Mouse (Mus musculus) MEL (cell line): Measurements from ENCODE around the gene Il31ra. TPM values are rescaled to one million over a fixed set of nuclear protein-coding genes. Genes with fewer than 3 reads are reported as not detected.

Experiments
- DNase-seq: peaks from one replicate; pipeline ENCODE4 v3.0.0; 2011; ENCODE audit warnings: low read depth, low spot score
- H3K27ac ChIP-seq: 2 replicates; pipeline ENCODE4 v1.5.1; 2012; ENCODE audit warnings: low read depth, mild to moderate bottlenecking, control low read depth, low read length, moderate library complexity; ENCODE audit not compliant: control insufficient read depth
- H3K27me3 ChIP-seq, 2 experiments: fragments of 150-350 bp in 1 of 2; sonication (generic) in 1 of 2; 2 replicates each; pipeline ENCODE4 v1.6.1; 2012; ENCODE audit warnings: low read length in 2 of 2, mild to moderate bottlenecking in 2 of 2, improper control_type of control experiment in 1 of 2, moderate library complexity in 1 of 2; ENCODE audit not compliant: insufficient read depth in 2 of 2, control insufficient read depth in 1 of 2
- H3K36me3 ChIP-seq, 2 experiments: 2 replicates each; pipeline ENCODE4 v1.6.1; 2012 to 2014; ENCODE audit warnings: low read length in 2 of 2, improper control_type of control experiment in 1 of 2, inconsistent platforms in 1 of 2, mild to moderate bottlenecking in 1 of 2; ENCODE audit not compliant: insufficient read depth in 2 of 2, control insufficient read depth in 1 of 2
- H3K4me1 ChIP-seq, 2 experiments: fragments of 150-350 bp in 1 of 2; sonication (generic) in 1 of 2; 2 replicates each; pipeline ENCODE4 v1.6.1; 2012; ENCODE audit warnings: low read length in 2 of 2, improper control_type of control experiment in 1 of 2, mild to moderate bottlenecking in 1 of 2; ENCODE audit not compliant: insufficient read depth in 2 of 2, control insufficient read depth in 1 of 2
- H3K4me3 ChIP-seq, 2 experiments: fragments of 150-350 bp in 1 of 2; sonication (generic) in 1 of 2; 2 replicates each; pipeline ENCODE4 v1.5.1; 2012; ENCODE audit warnings: low read depth in 2 of 2, low read length in 2 of 2, mild to moderate bottlenecking in 2 of 2, moderate library complexity in 2 of 2, control low read depth in 1 of 2, improper control_type of control experiment in 1 of 2; ENCODE audit not compliant: control insufficient read depth in 1 of 2, insufficient read depth in 1 of 2
- H3K79me2 ChIP-seq: 2 replicates; pipeline ENCODE4 v1.6.1; 2012; ENCODE audit warnings: mild to moderate bottlenecking, low read length, moderate library complexity; ENCODE audit not compliant: control insufficient read depth, poor library complexity, insufficient read depth
- H3K9ac ChIP-seq: 2 replicates; pipeline ENCODE4 v1.6.1; 2012; ENCODE audit warnings: low read depth, mild to moderate bottlenecking, control low read depth, low read length, moderate library complexity; ENCODE audit not compliant: control insufficient read depth, poor library complexity, severe bottlenecking
- H3K9me3 ChIP-seq: fragments of 150-350 bp; sonication (generic); replicated peaks from 2 replicates; pipeline ENCODE4 v1.6.1; 2012; ENCODE audit warnings: mild to moderate bottlenecking, low read length, improper control_type of control experiment, moderate library complexity; ENCODE audit not compliant: insufficient read depth
- CHD1 ChIP-seq: IDR thresholded peaks from 2 replicates; pipeline ENCODE4 v1.6.1; 2012; ENCODE audit warnings: low read depth, mild to moderate bottlenecking, inconsistent platforms, low read length, improper control_type of control experiment
- CHD2 ChIP-seq: IDR thresholded peaks from 2 replicates; pipeline ENCODE4 v1.6.1; 2011; ENCODE audit warnings: low read length, improper control_type of control experiment
- E2F4 ChIP-seq: IDR thresholded peaks from 2 replicates; pipeline ENCODE4 v1.6.1; 2011; ENCODE audit warnings: low read depth, low read length, improper control_type of control experiment, borderline replicate concordance
- EP300 ChIP-seq, 2 experiments: IDR thresholded peaks; 2 replicates each; pipeline ENCODE4 v1.6.1; 2011; ENCODE audit warnings: improper control_type of control experiment in 2 of 2, low read length in 2 of 2, low read depth in 1 of 2, mild to moderate bottlenecking in 1 of 2
- ETS1 ChIP-seq: IDR thresholded peaks from 2 replicates; pipeline ENCODE4 v1.6.1; 2012; ENCODE audit warnings: low read depth, mild to moderate bottlenecking, inconsistent platforms, low read length, improper control_type of control experiment, moderate library complexity
- JUND ChIP-seq: IDR thresholded peaks from 2 replicates; pipeline ENCODE4 v1.6.1; 2011; ENCODE audit warnings: low read depth, mild to moderate bottlenecking, improper control_type of control experiment, low read length
- KAT2A ChIP-seq: conservative IDR thresholded peaks from 2 replicates; pipeline ENCODE4 v1.6.1; 2012; ENCODE audit warnings: low read depth, low read length, improper control_type of control experiment, inconsistent platforms
- MEF2A ChIP-seq: IDR thresholded peaks from 2 replicates; pipeline ENCODE4 v1.6.1; 2014; ENCODE audit warnings: low read depth, mild to moderate bottlenecking, inconsistent platforms, low read length, improper control_type of control experiment; ENCODE audit not compliant: poor library complexity, insufficient replicate concordance, severe bottlenecking; ENCODE audit errors: extremely low read depth
- MXI1 ChIP-seq: IDR thresholded peaks from 2 replicates; pipeline ENCODE4 v1.6.1; 2011; ENCODE audit warnings: mild to moderate bottlenecking, low read depth, low read length, improper control_type of control experiment
- MYC ChIP-seq: IDR thresholded peaks from 2 replicates; pipeline ENCODE4 v1.6.1; 2011; ENCODE audit warnings: low read depth, mild to moderate bottlenecking, low read length, improper control_type of control experiment, moderate library complexity
- NELFE ChIP-seq: IDR thresholded peaks from 2 replicates; pipeline ENCODE4 v1.6.1; 2011; ENCODE audit warnings: low read depth, low read length, improper control_type of control experiment
- NRF1 ChIP-seq: IDR thresholded peaks from 2 replicates; pipeline ENCODE4 v1.6.1; 2014; ENCODE audit warnings: low read depth, mild to moderate bottlenecking, inconsistent platforms, low read length, improper control_type of control experiment, moderate library complexity; ENCODE audit not compliant: poor library complexity, insufficient read depth, severe bottlenecking
- POLR2AphosphoS5 ChIP-seq: IDR thresholded peaks from 2 replicates; pipeline ENCODE4 v1.6.1; 2012; ENCODE audit warnings: low read depth, borderline replicate concordance, mild to moderate bottlenecking, inconsistent platforms, low read length, moderate library complexity, mixed read lengths
- RAD21 ChIP-seq: IDR thresholded peaks from 2 replicates; pipeline ENCODE4 v1.6.1; 2011; ENCODE audit warnings: mild to moderate bottlenecking, low read depth, low read length, improper control_type of control experiment
- SIN3A ChIP-seq: IDR thresholded peaks from 2 replicates; pipeline ENCODE4 v1.6.1; 2012; ENCODE audit warnings: low read length, improper control_type of control experiment, inconsistent platforms
- TBP ChIP-seq: IDR thresholded peaks from 2 replicates; pipeline ENCODE4 v1.8.0; 2011; ENCODE audit warnings: low read depth, low read length, improper control_type of control experiment
- UBTF ChIP-seq: IDR thresholded peaks from 2 replicates; pipeline ENCODE4 v1.6.1; 2012; ENCODE audit warnings: low read depth, mild to moderate bottlenecking, inconsistent platforms, low read length, improper control_type of control experiment, moderate library complexity, borderline replicate concordance; ENCODE audit not compliant: insufficient read depth
- USF2 ChIP-seq, 2 experiments: IDR thresholded peaks; 2 replicates each; pipeline ENCODE4 v1.6.1; 2011 to 2012; ENCODE audit warnings: improper control_type of control experiment in 2 of 2, low read length in 2 of 2, borderline replicate concordance in 1 of 2, inconsistent platforms in 1 of 2, low read depth in 1 of 2, mild to moderate bottlenecking in 1 of 2; ENCODE audit not compliant: insufficient read depth in 1 of 2
- ZC3H11A ChIP-seq: IDR thresholded peaks from 2 replicates; pipeline ENCODE4 v1.6.1; 2012; ENCODE audit warnings: low read depth, mild to moderate bottlenecking, inconsistent platforms, low read length, improper control_type of control experiment
- ZMIZ1 ChIP-seq: IDR thresholded peaks from 2 replicates; pipeline ENCODE4 v1.6.1; 2012; ENCODE audit warnings: low read depth, mild to moderate bottlenecking, inconsistent platforms, low read length, improper control_type of control experiment, moderate library complexity
- ZNF384 ChIP-seq: IDR thresholded peaks from 2 replicates; pipeline ENCODE4 v1.6.1; 2012; ENCODE audit warnings: low read depth, mild to moderate bottlenecking, inconsistent platforms, low read length, improper control_type of control experiment
- polyA plus RNA-seq, 2 experiments: library from polyadenylated mRNA; stranded (reverse) in 1 of 2; unstranded in 1 of 2; fragments of >175 nt in 1 of 2; fragments of >200 nt in 1 of 2; gene quantifications; 2 replicates each; pipeline versions ENCODE4 v1.2.1 to v1.2.4; 2012; ENCODE audit warnings: low replicate concordance in 2 of 2, low read depth in 1 of 2; ENCODE audit not compliant: insufficient read length in 2 of 2, insufficient read depth in 1 of 2, missing spikeins in 1 of 2
- total RNA-seq: library from RNA; depleted of rRNA; stranded (reverse); fragments of 300-350 nt; gene quantifications from 2 replicates; pipeline ENCODE4 v1.2.3, GENCODE M21; 2012

Il31ra gene
- total and polyA plus RNA-seq, 3 experiments: 2.1 to 2.2 TPM; not detected in 1

DNA sequence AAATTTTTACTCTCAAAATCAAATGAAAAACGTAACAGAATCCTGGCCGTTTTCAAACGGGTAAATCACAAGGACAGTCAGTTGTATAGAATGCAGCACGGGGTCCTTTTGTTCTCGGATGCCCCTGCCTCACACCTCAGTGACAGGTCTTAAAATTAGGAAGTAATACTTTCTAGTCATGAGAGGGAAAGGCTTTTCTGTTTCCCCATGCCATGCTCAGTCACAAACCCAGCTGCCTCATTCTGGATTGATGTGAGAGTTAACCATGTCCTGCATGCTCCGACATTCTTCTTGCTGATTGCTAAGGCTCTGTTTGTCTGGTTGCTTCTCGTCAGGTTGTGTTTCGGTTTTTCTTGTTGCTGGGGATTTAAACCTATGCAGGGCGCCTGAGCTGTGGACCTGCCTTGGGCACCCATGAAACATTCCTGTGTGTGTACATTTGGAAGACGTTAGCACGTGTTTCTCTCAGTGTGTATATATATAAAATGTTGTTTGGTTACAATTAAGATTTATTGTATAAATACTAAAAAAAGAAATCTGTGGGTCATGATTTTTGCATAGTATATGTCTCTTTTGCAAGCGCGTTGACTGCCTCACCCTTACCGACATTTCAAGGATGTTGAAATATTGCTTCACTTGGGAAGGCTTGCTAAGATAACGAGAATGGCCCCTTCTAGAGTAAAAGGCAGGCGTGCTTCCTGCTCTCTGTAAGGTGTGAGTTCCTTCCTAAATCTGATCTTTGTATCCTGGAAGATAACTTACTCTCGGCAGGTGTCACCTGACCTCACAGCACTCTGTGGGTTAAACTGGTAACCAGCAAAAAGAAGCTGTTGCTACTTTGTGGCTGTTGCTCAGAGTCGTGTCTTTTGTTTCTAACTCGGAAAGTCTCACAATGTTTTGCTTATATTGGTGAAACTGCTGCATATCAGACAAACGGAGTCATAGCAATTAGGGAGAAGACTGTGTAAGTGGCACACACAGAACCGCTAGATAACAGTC is 120.1 kb downstream of the Il31ra start:
- Histone ChIP-seq H3K36me3 (no peaks in the 10 kb centered on the region), H3K4me3 (no peak overlapping the region), H3K79me2 (no peaks in the 10 kb centered on the region), H3K27ac (no peak overlapping the region), H3K4me1 (no peaks in the 10 kb centered on the region), H3K27me3 (no peaks in the 10 kb centered on the region), H3K9me3 (no peaks in the 10 kb centered on the region), H3K9ac (no peak overlapping the region)
- DNase-seq: no peak
- no peak for TF ChIP-seq NELFE
- no peak for TF ChIP-seq MYC
- TF ChIP-seq NRF1: no peak
- TF ChIP-seq CHD1: no peak
- no peak for TF ChIP-seq ETS1
- no peak for TF ChIP-seq MXI1
- TF ChIP-seq EP300 (IDR thresholded peaks at IDR 0.05; ENCODE audit: low read depth in 1 of 2, low read length in 2 of 2): no peak
- TF ChIP-seq POLR2AphosphoS5: no peak

- no peaks in the 10 kb centered on the region for H3K4me1 ChIP-seq
- no peaks in the 10 kb centered on the region for H3K79me2 ChIP-seq
- no peaks in the 10 kb centered on the region for H3K9me3 ChIP-seq
- no peak overlapping the region for H3K9ac ChIP-seq
- no peaks in the 10 kb centered on the region for H3K36me3 ChIP-seq
- H3K27me3 ChIP-seq: no peaks in the 10 kb centered on the region
- H3K27ac ChIP-seq: no peak overlapping the region
- no peak for DNase-seq
- H3K4me3 ChIP-seq: no peak overlapping the region
- TF ChIP-seq E2F4 (no peak), POLR2AphosphoS5 (no peak), NELFE (no peak), ZMIZ1 (no peak), ZNF384 (no peak), USF2 (IDR thresholded peaks at IDR 0.05; ENCODE audit: borderline replicate concordance in 1 of 2, insufficient read depth in 1 of 2, low read depth in 1 of 2, low read length in 2 of 2) (no peak), UBTF (no peak), TBP (no peak), MEF2A (no peak), JUND (no peak), RAD21 (no peak), ZC3H11A (no peak), CHD2 (no peak), SIN3A (no peak), KAT2A (no peak), NRF1 (no peak)
These were observed 121.6 kb downstream of the Il31ra start for GRCm38 (mm10) chr13:112472401-112473023.
